Mouse (Mus musculus): Measurements from ENCODE around the gene Scamp1.

Scamp1 gene

DNA sequence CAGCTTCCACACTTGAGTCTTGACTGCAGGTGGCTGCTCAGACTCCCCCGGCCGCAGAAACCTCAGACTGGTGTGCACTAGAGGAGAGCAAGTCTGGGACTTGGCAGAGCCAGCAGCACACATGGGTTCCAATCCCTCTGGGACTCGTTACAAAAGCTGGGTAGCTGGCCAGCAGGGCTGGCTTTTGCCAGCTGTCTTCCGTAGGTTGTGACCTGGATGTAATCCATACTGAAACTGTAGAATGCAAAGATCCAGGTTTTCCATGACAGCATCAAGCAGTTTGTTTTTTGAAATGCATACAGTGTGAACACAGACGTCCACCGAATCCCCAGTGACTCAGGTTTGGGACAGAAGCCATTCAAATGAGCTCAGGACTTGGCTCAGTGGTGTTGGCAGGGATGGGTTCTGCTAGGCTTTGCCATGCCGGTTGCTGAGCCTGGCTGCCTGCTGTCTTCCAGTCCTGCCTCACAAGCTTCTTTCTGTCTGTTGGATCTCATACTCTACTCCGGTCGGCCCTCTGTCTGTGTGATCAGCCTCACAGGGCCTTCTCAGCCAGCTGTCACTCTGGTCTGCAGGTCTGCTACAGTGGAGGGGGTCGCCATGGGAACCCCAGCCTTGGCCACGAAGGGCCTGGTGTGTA is 107.1 kb downstream of the Scamp1 start:
- DNase-seq (ENCODE audit: low read depth, low spot score), result peak; percentile 34

DNA sequence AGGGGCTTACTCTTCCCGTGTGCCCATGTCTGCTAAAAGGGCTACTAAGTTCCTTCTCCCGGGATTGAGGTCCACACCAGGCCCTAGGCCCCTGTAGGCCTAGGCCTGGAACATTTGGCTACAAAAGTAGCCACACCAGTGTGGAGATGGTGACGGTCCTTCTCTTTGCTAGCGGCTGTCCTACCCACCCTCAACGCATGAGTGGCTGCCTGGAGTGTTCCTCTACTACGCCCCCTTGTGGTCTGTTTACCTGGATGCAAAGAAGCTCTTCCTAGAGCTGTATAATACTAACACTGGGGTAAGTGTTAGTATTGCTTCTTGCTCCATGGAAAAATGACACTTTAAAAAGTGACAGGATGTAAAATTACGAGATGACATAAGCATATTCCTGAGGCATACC is 108.5 kb downstream of the Scamp1 start:
- DNase-seq (ENCODE audit: low read depth, low spot score), result peak; percentile 59

DNA sequence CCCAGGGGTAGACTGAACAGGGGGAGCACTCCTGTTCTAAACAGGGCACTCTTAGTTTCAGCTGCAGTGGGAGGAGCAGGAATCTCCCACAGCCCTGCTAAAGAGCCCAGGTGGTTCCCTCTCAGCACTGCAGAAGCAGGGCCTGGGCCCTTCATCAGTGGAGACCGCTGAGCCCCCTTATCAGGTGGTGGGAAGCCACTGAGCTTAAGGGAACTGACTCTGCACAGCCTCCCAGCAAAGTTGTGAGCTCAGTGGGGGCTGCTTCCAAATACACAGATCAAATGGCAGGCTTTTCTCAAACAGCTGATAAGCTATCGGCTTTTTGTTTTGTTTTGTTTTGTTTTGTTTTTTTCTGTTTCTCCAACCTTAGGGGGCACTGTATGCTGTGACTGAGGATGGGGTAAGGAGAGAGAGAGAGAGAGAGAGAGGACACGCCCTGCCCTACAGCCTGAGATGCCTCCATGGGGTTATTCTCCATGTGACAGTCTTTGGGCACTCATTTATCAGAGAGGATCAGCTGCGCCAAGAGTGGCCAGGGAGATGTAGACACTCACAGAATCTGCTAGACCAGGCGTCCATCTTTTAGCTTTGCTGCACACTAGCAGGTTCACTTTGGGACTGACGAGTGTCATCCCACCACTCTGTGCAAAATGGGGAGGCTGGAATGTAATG is 110.1 kb downstream of the Scamp1 start:
- DNase-seq (ENCODE audit: low read depth, low spot score), result no peak

DNA sequence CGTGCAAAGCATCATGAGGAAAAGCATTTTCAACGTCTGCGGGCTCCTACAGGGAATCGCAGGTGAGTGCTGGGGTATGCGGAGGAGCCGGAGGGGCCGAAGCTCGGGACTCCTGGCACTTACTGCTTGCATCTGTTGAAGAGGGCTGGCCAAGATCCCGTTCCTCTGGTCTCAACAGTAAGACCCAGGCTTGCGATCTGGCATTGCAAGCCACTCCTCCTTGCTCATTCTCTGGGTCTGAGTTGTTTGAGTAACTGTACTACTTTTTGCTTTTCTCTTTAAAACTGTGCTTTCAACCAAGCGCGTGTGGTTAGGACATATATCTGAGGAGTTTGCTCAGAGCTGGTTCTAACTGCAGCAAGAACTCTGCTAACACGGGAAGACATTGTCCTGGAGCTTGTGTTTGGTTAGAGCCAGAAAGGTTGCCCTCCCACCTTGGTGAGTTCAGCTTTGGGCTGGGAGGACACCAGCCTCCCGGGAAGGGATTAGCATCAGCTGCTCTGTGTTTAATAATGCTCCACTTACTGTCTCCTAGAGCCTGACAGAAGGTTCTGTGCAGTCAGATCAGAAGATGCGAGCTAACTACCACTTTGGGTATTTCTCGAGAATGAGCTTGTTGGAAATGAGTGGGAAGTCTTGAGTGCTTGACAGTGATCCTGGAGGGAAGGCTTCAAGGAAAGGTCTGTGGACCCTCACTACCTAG is 110.9 kb downstream of the Scamp1 start:
- DNase-seq (ENCODE audit: low read depth, low spot score), result no peak

DNA sequence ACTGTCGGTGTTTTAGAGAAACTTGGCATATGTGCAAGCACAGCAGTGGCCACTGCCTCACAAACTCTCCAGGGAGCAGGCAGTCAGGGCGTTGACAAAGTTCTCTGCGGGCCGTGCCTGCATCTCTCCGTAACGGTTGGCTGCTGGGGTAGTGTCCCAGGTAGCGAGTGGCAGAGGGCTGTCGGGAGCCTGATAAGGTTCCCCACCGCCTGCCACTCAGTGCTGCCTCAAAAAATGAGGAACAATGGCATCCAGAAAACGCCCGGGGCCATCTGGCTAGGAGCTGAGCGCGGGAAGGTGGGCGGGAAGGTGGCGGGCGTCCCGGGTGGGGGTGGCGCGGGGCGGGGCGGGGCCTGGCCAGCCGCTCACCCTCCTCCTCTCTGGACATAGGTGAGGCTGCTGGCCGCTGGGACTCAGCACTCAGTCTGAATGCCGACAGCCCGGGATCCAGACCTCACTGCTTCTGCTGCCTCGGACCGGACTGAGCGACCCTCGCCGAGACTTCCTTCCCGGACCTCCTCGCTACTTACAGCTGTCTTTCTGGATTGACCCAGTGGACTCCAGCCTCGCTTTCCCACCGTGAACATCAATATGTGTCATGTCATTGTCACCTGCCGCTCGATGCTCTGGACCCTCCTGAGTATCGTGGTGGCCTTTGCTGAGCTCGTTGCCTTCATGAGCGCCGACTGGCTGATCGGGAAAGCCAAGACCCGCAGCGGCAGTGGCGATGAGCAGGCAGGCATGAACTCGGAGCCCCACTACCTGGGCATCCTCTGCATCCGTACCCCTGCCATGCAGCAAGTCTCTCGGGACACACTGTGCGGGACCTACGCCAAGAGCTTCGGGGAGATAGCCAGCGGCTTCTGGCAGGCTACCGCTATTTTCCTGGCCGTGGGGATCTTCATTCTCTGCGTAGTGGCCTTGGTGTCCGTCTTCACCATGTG is 111.8 kb downstream of the Scamp1 start:
- DNase-seq (ENCODE audit: low read depth, low spot score), result peak; percentile 56

DNA sequence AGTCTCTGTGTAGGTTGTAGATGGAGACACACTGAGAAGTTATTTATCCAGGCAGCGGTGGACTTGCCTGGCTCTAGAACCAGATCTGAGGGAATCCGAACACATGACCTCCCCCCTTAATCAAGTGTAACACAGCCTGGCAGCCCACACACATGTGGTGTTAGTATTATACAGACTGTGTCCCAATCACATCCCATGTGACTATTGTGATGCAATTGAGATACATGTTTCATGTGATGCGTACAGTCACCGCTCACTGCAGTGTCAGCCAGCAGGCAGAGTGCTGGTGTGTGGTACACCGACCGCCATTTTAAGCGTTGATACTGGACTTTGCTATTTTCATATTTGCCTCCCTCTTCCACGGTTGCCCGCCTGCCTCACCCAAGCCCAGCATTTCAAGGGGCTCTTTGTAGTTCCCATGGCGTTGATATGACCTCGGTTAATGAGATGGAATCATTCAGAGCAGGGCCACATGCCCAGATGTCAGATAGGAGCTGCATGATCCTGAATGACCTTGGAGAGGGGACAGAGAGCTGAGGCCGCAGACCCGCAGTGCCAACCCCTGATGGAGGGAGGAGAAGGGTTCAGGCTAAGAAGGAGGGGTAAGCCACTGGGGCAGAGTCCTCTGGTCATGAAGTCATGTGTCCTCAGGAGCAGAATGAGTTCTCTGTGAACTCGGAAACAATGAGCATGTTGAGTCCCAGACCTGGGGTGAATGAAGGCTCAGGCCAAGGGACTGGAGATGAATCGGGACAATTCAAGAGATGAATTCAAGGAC is 112.9 kb downstream of the Scamp1 start:
- DNase-seq (ENCODE audit: low read depth, low spot score), result peak; percentile 41

DNA sequence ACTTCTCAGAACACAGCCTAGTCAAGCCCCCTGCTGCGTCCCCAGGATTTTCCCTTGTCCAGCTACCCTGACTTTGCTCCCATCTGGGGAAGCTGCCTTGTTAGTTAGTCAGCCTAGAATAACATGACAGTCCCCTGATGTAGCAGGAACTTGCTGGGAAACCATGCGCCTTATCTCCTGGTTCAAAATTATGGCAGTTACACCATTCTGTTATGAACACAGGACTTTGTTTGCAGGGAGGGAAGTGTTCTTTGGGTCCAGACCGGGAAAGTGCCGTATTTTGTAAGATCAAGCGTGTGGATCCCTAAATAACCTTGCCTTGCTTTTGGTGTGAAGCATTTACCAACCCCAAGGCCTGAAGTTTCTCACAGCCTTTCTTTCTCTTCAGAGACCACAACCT is 114.0 kb downstream of the Scamp1 start:
- DNase-seq (ENCODE audit: low read depth, low spot score), result no peak

DNA sequence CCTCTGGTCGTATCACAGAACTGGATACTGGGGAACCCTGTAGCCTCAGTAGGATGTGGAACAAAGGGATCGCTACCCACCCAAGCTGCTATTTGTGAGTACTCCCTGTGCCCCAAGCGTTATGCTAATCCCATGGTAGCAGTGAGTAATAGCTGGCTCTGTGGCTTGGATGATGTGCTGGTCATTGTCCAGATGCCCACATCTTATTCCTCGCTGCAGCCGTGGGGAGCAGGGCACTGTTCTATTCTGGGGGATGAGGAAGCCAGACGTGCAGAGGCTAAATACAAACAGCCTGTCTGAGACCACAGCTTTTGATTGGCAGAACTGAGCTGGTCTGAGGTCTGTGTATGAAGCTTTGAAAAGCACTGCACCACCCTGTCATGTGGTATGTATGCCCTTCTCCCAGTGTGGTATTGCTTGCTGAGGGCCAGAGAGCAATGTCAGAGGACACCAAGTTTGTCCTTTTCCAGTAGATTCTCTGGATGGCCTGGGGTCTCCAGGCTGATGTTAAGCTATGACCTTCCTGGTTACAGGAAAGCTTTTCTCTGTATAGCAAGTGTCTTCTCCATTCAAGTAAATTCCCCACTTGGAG is 116.2 kb downstream of the Scamp1 start:
- no peak for DNase-seq (ENCODE audit: low read depth, low spot score)

DNA sequence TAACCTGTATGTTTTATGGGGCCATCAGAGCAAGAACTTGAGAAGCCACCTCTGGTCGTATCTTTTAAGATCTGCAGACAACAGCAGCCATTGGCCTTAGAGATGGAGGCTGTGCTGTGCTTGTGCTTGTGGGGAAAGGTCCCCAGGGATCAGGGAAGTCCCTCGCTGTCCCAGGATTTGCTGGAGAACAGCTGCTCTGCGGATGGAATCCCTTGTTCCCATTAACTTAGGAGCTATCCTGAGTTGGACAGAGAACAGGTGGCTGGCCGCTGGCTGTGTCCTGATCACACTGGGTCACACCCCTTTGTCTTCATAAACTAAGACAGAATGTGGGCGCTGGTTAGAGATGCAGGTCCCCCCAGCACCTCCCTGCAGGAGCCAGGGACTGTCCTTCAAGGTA is 117.3 kb downstream of the Scamp1 start:
- no peak for DNase-seq (ENCODE audit: low read depth, low spot score)

DNA sequence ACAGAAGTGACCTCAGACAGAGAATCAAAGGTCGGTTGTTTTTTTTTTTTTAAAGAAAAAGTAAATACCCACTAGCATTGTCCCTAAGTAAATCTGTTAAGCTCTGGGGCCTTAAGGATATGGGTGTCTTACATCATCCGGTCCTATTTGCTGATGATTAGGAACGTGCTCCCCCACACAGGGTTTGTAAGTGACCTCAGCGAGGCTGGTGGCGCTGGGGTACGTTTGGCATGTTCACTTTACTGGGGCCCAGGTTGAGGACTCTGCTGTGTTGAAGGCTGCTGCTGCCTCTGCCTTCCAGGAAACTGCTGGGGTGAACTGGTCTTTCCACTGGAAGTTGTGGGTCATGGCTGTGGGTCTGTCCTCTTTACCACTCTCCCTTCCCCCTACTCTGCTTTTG is 121.2 kb downstream of the Scamp1 start:
- DNase-seq (ENCODE audit: low read depth, low spot score), result no peak

DNA sequence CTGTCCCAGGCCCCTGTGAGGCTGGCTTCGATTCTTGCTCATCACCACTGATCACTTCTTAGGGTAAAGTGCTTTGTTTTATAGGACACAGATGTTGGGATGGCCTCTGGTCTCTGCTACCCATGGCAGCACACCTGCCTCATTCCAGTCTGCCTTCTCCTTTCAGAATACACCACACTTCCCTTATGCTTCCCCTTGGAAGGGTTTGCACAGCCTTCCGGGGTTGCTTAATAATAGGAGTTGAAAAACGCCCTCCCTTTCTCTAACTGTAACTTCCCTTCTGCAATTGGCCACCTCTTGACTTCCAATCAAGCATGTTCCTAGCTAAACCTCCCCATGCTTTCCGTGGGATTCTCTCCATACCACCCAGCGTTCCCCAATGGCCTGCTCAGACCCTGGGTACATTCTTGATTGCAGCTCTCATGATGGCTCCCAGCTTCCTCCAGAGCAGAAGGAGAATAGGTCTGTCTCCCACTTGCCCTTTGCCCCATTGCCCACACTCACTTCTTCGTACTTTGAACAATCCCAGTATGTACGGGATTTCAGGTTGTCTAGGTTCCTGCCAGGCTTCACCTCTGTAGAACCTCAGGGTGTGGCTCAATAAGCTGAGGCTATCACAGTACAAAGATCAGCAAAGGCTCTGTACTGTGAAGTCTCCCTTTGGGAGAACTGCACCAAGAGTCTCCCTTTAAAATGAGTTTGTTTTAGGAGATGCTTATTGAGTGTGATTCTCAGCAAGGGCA is 126.0 kb downstream of the Scamp1 start:
- no peak for DNase-seq (ENCODE audit: low read depth, low spot score)

DNA sequence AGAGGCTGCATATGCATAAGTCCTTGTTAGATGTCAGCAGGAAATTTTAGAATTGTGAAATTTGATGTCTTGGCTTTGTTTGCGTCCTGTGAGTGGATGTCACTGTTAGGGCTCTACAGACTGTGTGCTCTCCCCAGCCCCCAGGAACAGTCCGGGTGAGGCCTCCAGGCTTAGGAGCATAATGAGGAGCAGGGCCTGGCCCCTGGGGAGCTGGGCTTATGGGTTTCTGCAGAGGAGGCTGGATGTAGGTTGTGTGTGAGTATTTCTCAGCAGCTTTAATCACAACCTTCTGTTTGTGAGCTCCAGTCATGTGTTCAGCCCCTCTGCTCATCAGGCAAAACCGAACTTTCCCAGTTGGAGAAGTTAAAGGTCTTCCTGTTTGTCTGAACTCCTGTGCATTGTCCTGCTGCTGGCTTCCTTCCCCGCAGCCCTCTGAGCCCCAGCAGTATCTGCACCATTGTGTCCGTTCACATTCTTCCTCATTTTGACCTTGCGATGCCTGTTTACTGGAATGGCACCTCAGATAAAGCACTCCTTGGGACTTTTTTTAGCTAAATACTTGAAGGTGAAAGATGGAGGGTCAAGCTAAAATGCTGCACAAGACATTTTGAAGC is 126.7 kb downstream of the Scamp1 start:
- no peak for DNase-seq (ENCODE audit: low read depth, low spot score)

DNA sequence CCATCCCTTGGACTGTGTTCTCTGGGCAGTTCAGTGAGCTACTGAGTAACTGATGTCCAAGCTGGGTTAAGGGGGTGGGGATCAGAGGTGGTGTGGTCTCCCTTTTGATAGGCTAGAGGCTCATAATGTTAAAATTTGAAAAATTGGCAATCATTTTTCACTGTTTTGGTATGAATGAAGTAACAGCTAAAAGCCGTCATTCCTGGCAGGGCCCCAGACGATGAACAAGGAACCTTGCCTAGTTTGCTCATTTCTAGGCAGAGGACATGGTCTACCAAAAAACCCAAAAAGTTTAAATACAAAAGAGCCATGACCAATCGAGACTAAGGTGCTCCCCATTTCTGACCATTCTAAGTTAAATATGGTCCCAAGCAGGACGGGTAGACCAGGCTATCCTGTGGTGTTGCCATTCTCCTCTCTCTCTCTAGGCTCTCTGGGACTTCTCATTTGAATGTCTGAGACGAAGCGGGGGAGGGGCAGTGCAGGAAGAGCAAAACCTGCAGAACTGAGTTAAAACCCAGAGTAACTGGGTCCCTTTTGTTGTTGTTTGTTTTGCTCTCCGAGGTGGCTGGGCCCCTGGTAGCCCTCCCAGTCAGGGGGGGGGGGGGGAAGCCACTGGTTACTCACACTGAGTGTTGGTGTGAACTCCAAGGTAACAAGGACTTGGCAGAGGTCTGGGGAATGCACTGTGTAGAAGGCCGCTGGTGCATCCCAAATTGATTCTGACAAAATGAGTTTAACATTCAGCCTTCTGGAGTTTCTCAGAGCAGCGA is 129.8 kb downstream of the Scamp1 start:
- DNase-seq (ENCODE audit: low read depth, low spot score), result no peak

DNA sequence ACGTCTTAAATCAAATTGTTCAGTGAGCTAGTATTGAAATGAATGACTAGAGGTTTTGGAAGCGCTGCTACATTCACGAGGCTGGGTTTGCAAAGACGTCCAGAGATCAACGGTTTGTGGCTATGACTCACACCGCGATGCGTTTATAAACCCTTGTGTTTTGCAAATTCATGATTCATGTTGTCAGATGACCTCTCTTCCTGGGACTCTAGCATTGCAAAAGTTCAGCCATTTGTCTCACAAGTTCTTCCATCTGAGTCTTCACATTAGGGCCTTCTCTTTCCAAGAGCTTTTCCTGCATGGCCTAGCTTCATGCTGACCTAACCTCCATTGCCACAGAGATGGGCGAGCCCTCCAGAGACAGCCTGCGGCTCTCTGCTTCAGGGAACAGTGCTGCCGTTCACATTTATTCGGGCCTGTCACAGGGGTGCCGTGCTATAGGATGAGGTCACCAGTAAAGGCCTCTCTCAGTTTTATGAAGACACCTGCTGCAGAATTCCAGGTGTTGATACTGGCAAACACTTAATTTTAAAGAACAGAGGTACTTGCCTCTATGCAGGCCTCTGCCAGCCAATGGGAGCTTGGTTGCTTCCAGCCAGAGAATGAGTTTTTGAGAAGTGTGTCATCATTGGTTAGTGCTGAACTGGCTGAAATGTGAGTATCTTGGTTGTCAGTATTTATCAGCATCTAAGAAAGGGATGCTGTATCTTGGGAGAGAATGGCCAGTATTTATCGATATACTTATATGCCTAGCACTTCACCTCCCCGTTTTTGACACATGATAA is 131.0 kb downstream of the Scamp1 start:
- DNase-seq (ENCODE audit: low read depth, low spot score), result no peak

DNA sequence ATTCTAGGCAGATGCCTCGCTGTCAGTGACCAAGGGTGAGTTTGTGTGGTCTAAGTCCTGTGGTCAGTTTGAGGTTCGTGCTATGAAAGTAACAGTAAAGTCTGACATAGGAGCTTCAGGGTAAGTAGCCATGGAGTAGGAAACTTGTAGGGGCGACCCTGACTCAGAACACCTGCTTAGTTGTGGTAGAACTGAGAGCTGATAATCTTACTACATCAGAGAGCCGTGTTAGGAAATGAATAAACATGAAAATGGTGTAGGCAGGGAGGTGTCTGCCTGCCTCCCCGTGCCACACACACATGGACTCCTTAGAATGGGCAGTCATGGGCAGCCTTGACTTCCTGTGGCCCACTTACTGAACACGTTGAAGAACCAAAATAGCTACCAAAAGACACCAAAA is 132.0 kb downstream of the Scamp1 start:
- no peak for DNase-seq (ENCODE audit: low read depth, low spot score)

DNA sequence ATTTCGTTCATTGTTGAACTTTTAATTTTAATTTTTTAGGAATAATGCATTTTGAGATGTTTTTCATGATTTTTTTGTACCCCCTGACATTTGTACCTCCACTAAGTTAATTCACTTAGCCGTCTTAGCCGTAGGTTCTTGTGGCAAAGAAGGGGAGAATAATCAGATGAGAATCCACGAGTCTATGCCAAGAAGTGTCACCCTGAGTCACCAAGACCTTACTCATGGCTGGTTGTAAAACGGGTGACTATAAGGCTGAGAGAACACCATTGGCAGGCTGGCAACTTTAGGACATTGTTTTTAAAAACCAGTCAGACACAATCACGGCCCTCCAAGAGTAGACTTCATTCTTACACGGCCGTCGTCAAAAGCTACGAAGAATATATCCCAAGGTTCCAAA is 132.8 kb downstream of the Scamp1 start:
- no peak for DNase-seq (ENCODE audit: low read depth, low spot score)
